Mouse (Mus musculus): ENCODE data around the gene Elob. TPM values are rescaled to one million over a fixed set of nuclear protein-coding genes. Genes with fewer than 3 reads are reported as not detected.

Gene Elob
- polyA plus RNA-seq, 1 experiment from 2014 or later: 1,149 TPM

GRCm38 (mm10) chr17:23795323-23795722, 33.6 kb downstream of the Elob start:
- no peak overlapping the region for H3K9ac ChIP-seq (replicated peaks)
- no peak overlapping the region for H3K4me3 ChIP-seq
- H3K9me3 ChIP-seq: no peaks in the 10 kb centered on the region
- no peak overlapping the region for H3K4me2 ChIP-seq (replicated peaks)
- peaks cover 13% of the 10 kb centered on the region for H3K4me1 ChIP-seq
- ATAC-seq (replicated peaks): no peak
- H3K27ac ChIP-seq (replicated peaks): no peak overlapping the region
- no peaks in the 10 kb centered on the region for H3K27me3 ChIP-seq
- no peaks in the 10 kb centered on the region for H3K36me3 ChIP-seq
- 96% methylated on average over 8 of the region's 8 CpGs for WGBS

- no peak for ATAC-seq (replicated peaks)
- Histone ChIP-seq H3K4me1 (peaks cover 26% of the 10 kb centered on the region), H3K9me3 (no peaks in the 10 kb centered on the region), H3K4me3 (peak overlapping the region; percentile 41), H3K27me3 (no peaks in the 10 kb centered on the region), H3K9ac (replicated peaks) (peak overlapping the region; percentile 66), H3K36me3 (no peaks in the 10 kb centered on the region), H3K27ac (replicated peaks) (peak overlapping the region; percentile 83), H3K4me2 (replicated peaks) (peak overlapping the region; percentile 69)
- WGBS: 54% methylated on average over 2 of the region's 2 CpGs
Observed at GRCm38 (mm10) chr17:23791079-23791357, 37.9 kb downstream of the Elob start.

- H3K27me3 ChIP-seq: no peaks in the 10 kb centered on the region
- H3K36me3 ChIP-seq: no peaks in the 10 kb centered on the region
- H3K4me1 ChIP-seq: peaks cover 27% of the 10 kb centered on the region
- 1% methylated on average over 29 of the region's 29 CpGs for WGBS
- peak within 1 kb of the TSS; percentile 83 for H3K27ac ChIP-seq (replicated peaks)
- H3K9me3 ChIP-seq: no peaks in the 10 kb centered on the region
- peak within 1 kb of the TSS; percentile 69 for H3K4me2 ChIP-seq (replicated peaks)
- peak within 1 kb of the TSS; percentile 66 for H3K9ac ChIP-seq (replicated peaks)
- H3K4me3 ChIP-seq: peak within 1 kb of the TSS; percentile 41
- ATAC-seq (replicated peaks): peak; percentile 18; the same call in 1 of the 2 replicates
Observed at GRCm38 (mm10) chr17:23790269-23791078, 38.5 kb downstream of the Elob start, which contains the start of gene Srrm2. Srrm2 (plus strand) TSS chr17:23790532.

GRCm38 (mm10) chr17:23789749-23790268, 39.1 kb downstream of the Elob start:
- peaks cover 33% of the 10 kb centered on the region for H3K4me1 ChIP-seq
- H3K27me3 ChIP-seq: no peaks in the 10 kb centered on the region
- no peaks in the 10 kb centered on the region for H3K9me3 ChIP-seq
- H3K27ac ChIP-seq (replicated peaks): peak overlapping the region; percentile 83
- peak overlapping the region; percentile 41 for H3K4me3 ChIP-seq
- ATAC-seq (replicated peaks): no peak
- H3K36me3 ChIP-seq: no peaks in the 10 kb centered on the region
- H3K9ac ChIP-seq (replicated peaks): peak overlapping the region; percentile 66
- 13% methylated on average over 8 of the region's 8 CpGs for WGBS
- H3K4me2 ChIP-seq (replicated peaks): peak overlapping the region; percentile 69

GRCm38 (mm10) chr17:23788973-23789372, 40.0 kb downstream of the Elob start:
- no peak overlapping the region for H3K9ac ChIP-seq (replicated peaks)
- ATAC-seq (replicated peaks): no peak
- no peaks in the 10 kb centered on the region for H3K36me3 ChIP-seq
- no peak overlapping the region for H3K4me3 ChIP-seq
- H3K4me2 ChIP-seq (replicated peaks): no peak overlapping the region
- no peak overlapping the region for H3K27ac ChIP-seq (replicated peaks)
- H3K9me3 ChIP-seq: no peaks in the 10 kb centered on the region
- peaks cover 33% of the 10 kb centered on the region for H3K4me1 ChIP-seq
- WGBS: 90% methylated on average over 4 of the region's 4 CpGs
- H3K27me3 ChIP-seq: no peaks in the 10 kb centered on the region

GRCm38 (mm10) chr17:23786510-23786931, 42.4 kb downstream of the Elob start:
- Histone ChIP-seq H3K4me2 (replicated peaks) (peak overlapping the region; percentile 63), H3K4me1 (peaks cover 31% of the 10 kb centered on the region), H3K27me3 (no peaks in the 10 kb centered on the region), H3K9ac (replicated peaks) (peak overlapping the region; percentile 57), H3K27ac (replicated peaks) (peak overlapping the region; percentile 85), H3K4me3 (peak overlapping the region; percentile 50), H3K36me3 (no peaks in the 10 kb centered on the region), H3K9me3 (no peaks in the 10 kb centered on the region)
- 8% methylated on average over 13 of the region's 13 CpGs for WGBS
- peak; percentile 52 for ATAC-seq (replicated peaks)

GRCm38 (mm10) chr17:23785561-23786471, 43.1 kb downstream of the Elob start, which contains the start of gene Flywch2:
Flywch2 (minus strand) TSS chr17:23786081.
- Histone ChIP-seq H3K9me3 (no peaks in the 10 kb centered on the region), H3K27ac (replicated peaks) (peak within 1 kb of the TSS; percentile 85), H3K36me3 (no peaks in the 10 kb centered on the region), H3K27me3 (no peaks in the 10 kb centered on the region), H3K9ac (replicated peaks) (peak within 1 kb of the TSS; percentile 57), H3K4me2 (replicated peaks) (peak within 1 kb of the TSS; percentile 63), H3K4me1 (peaks cover 25% of the 10 kb centered on the region), H3K4me3 (peak within 1 kb of the TSS; percentile 50)
- ATAC-seq (replicated peaks): peak; percentile 84
- 2% methylated on average over 43 of the region's 43 CpGs for WGBS

- Histone ChIP-seq H3K4me1 (peaks cover 12% of the 10 kb centered on the region), H3K36me3 (no peaks in the 10 kb centered on the region), H3K9me3 (no peaks in the 10 kb centered on the region), H3K27ac (replicated peaks) (no peak overlapping the region), H3K4me3 (no peak overlapping the region), H3K27me3 (no peaks in the 10 kb centered on the region), H3K9ac (replicated peaks) (no peak overlapping the region), H3K4me2 (replicated peaks) (no peak overlapping the region)
- ATAC-seq (replicated peaks): no peak
Observed at GRCm38 (mm10) chr17:23783352-23783751, 45.6 kb downstream of the Elob start.

GRCm38 (mm10) chr17:23778447-23778846, 50.5 kb downstream of the Elob start:
- H3K9ac ChIP-seq (replicated peaks): no peak overlapping the region
- H3K27me3 ChIP-seq: no peaks in the 10 kb centered on the region
- 43% methylated on average over 2 of the region's 2 CpGs for WGBS
- no peaks in the 10 kb centered on the region for H3K36me3 ChIP-seq
- no peak overlapping the region for H3K4me2 ChIP-seq (replicated peaks)
- H3K27ac ChIP-seq (replicated peaks): no peak overlapping the region
- no peak for ATAC-seq (replicated peaks)
- H3K4me1 ChIP-seq: 0 out of 2 replicates have a peak, but pooled peaks cover 4% of the 10 kb centered on the region
- no peaks in the 10 kb centered on the region for H3K9me3 ChIP-seq
- H3K4me3 ChIP-seq: no peak overlapping the region

- no peak overlapping the region for H3K9ac ChIP-seq (replicated peaks)
- no peak overlapping the region for H3K4me3 ChIP-seq
- 86% methylated on average over 2 of the region's 2 CpGs for WGBS
- no peaks in the 10 kb centered on the region for H3K9me3 ChIP-seq
- H3K27me3 ChIP-seq: no peaks in the 10 kb centered on the region
- ATAC-seq (replicated peaks): no peak
- H3K4me1 ChIP-seq: peaks cover 5% of the 10 kb centered on the region
- H3K36me3 ChIP-seq: no peaks in the 10 kb centered on the region
- H3K27ac ChIP-seq (replicated peaks): no peak overlapping the region
- no peak overlapping the region for H3K4me2 ChIP-seq (replicated peaks)
Observed at GRCm38 (mm10) chr17:23777141-23777540, 51.8 kb downstream of the Elob start.

GRCm38 (mm10) chr17:23776216-23776615, 52.7 kb downstream of the Elob start:
- WGBS: 81% methylated on average over 10 of the region's 10 CpGs
- Histone ChIP-seq H3K9me3 (no peaks in the 10 kb centered on the region), H3K9ac (replicated peaks) (no peak overlapping the region)

More at GRCm38 (mm10) chr17:23776216-23776615, 52.7 kb downstream of the Elob start:
- Histone ChIP-seq H3K4me3 (no peak overlapping the region), H3K27ac (replicated peaks) (no peak overlapping the region), H3K4me2 (replicated peaks) (no peak overlapping the region), H3K4me1 (peaks cover 8% of the 10 kb centered on the region), H3K36me3 (no peaks in the 10 kb centered on the region), H3K27me3 (no peaks in the 10 kb centered on the region)
- no peak for ATAC-seq (replicated peaks)
